Mouse (Mus musculus) forebrain, embryonic 11.5 days (tissue): ENCODE measurements at regions not wholly inside any gene's neighbourhood (a gene's known extent, or its start where the extent isn't known, plus 50 kb on each side); places are given as distances from the start of the nearest gene placed in this dataset.

ENCODE experiments used
- ATAC-seq: fragments of 200-750 bp; cut with Nextera tagmentation; replicated peaks from 2 replicates; pipeline ENCODE4 v1.8.0; 2017; ENCODE audit warnings: moderate TSS enrichment; ENCODE audit not compliant: low FRiP score
- DNase-seq: peaks from one replicate; pipeline ENCODE4 v3.0.0-alpha.2; 2017; ENCODE audit warnings: low spot score
- H3K27ac ChIP-seq: fragments of 300-500 bp; sonication (generic); 2 replicates; pipeline ENCODE4 v1.5.1; 2014; ENCODE audit warnings: low read depth, low read length
- H3K27me3 ChIP-seq: fragments of 300-500 bp; sonication (generic); 2 replicates; pipeline ENCODE4 v1.6.1; 2014; ENCODE audit warnings: mild to moderate bottlenecking, low read length, mixed read lengths; ENCODE audit not compliant: control insufficient read depth, insufficient read depth
- H3K36me3 ChIP-seq: fragments of 300-500 bp; sonication (generic); 2 replicates; pipeline ENCODE4 v1.6.1; 2014; ENCODE audit warnings: mild to moderate bottlenecking, low read length, moderate library complexity, mixed read lengths; ENCODE audit not compliant: control insufficient read depth, insufficient read depth
- H3K4me1 ChIP-seq: fragments of 300-500 bp; sonication (generic); replicated peaks from 2 replicates; pipeline ENCODE4 v1.6.1; 2014; ENCODE audit warnings: low read length, mixed read lengths; ENCODE audit not compliant: control insufficient read depth, insufficient read depth
- H3K4me2 ChIP-seq: fragments of 300-500 bp; sonication (generic); 2 replicates; pipeline ENCODE4 v1.6.1; 2014; ENCODE audit warnings: low read depth, mild to moderate bottlenecking, low read length, moderate library complexity, mixed read lengths; ENCODE audit not compliant: severe bottlenecking
- H3K4me3 ChIP-seq: fragments of 300-500 bp; sonication (generic); 2 replicates; pipeline ENCODE4 v1.5.1; 2014; ENCODE audit warnings: low read depth, low read length
- H3K9ac ChIP-seq: fragments of 300-500 bp; sonication (generic); 2 replicates; pipeline ENCODE4 v1.6.1; 2014; ENCODE audit warnings: low read length
- H3K9me3 ChIP-seq: fragments of 300-500 bp; sonication (generic); 2 replicates; pipeline ENCODE4 v1.6.1; 2016; ENCODE audit warnings: low read length, mixed read lengths; ENCODE audit not compliant: control insufficient read depth
- WGBS: fragments of 180-500 bp; shearing (Covaris S2); extraction: QIAGEN DNeasy Blood & Tissue Kit; methylation state at CpG from one replicate; pipeline ENCODE4 v1.1.7; 2014; 5-methylcytosine and 5-hydroxymethylcytosine counted together

- no peak overlapping the region for H3K9ac ChIP-seq
- ATAC-seq (no peak), DNase-seq (no peak)
- no peak overlapping the region for H3K4me2 ChIP-seq
- WGBS: 43% methylated on average over 10 of the region's 10 CpGs
- no peak overlapping the region for H3K27ac ChIP-seq
- H3K4me1 ChIP-seq: no peaks in the 10 kb centered on the region
- H3K4me3 ChIP-seq: no peak overlapping the region
- no peaks in the 10 kb centered on the region for H3K9me3 ChIP-seq
- H3K27me3 ChIP-seq: no peaks in the 10 kb centered on the region
- H3K36me3 ChIP-seq: no peaks in the 10 kb centered on the region
These were observed 147.3 kb upstream of the Cdh6 start for GRCm38 (mm10) chr15:13320599-13321348.

- Histone ChIP-seq H3K9me3 (no peaks in the 10 kb centered on the region), H3K27me3 (no peaks in the 10 kb centered on the region), H3K4me1 (no peaks in the 10 kb centered on the region), H3K36me3 (no peaks in the 10 kb centered on the region), H3K4me2 (no peak overlapping the region), H3K27ac (no peak overlapping the region), H3K4me3 (no peak overlapping the region), H3K9ac (no peak overlapping the region)
- DNase-seq: no peak
- 86% methylated on average over 6 of the region's 6 CpGs for WGBS
- no peak for ATAC-seq
These were observed 131.1 kb upstream of the Cdh6 start for GRCm38 (mm10) chr15:13304562-13304961.

- ATAC-seq: no peak
These were observed 130.0 kb upstream of the Cdh6 start for GRCm38 (mm10) chr15:13303456-13303855.

GRCm38 (mm10) chr15:13302672-13303071, 129.2 kb upstream of the Cdh6 start:
- DNase-seq (no peak), ATAC-seq (no peak)
- no peak overlapping the region for H3K27ac ChIP-seq
- H3K36me3 ChIP-seq: no peaks in the 10 kb centered on the region
- H3K9me3 ChIP-seq: no peaks in the 10 kb centered on the region
- 83% methylated on average over 6 of the region's 6 CpGs for WGBS
- H3K27me3 ChIP-seq: no peaks in the 10 kb centered on the region
- H3K4me1 ChIP-seq: no peaks in the 10 kb centered on the region
- H3K4me3 ChIP-seq: no peak overlapping the region
- H3K4me2 ChIP-seq: no peak overlapping the region
- H3K9ac ChIP-seq: no peak overlapping the region

More at GRCm38 (mm10) chr15:13303456-13303855, 130.0 kb upstream of the Cdh6 start:
- Histone ChIP-seq H3K4me3 (no peak overlapping the region), H3K4me1 (no peaks in the 10 kb centered on the region), H3K9ac (no peak overlapping the region), H3K36me3 (no peaks in the 10 kb centered on the region), H3K27ac (no peak overlapping the region), H3K9me3 (no peaks in the 10 kb centered on the region), H3K4me2 (no peak overlapping the region), H3K27me3 (no peaks in the 10 kb centered on the region)
- WGBS: 87% methylated on average over 7 of the region's 7 CpGs
- DNase-seq: no peak

GRCm38 (mm10) chr15:13296967-13297366, 123.5 kb upstream of the Cdh6 start:
- Histone ChIP-seq H3K4me2 (no peak overlapping the region), H3K9me3 (no peaks in the 10 kb centered on the region), H3K9ac (no peak overlapping the region), H3K27ac (no peak overlapping the region), H3K27me3 (no peaks in the 10 kb centered on the region), H3K36me3 (no peaks in the 10 kb centered on the region), H3K4me3 (no peak overlapping the region), H3K4me1 (no peaks in the 10 kb centered on the region)
- 72% methylated on average over 6 of the region's 6 CpGs for WGBS
- DNase-seq (no peak), ATAC-seq (no peak)

DNA sequence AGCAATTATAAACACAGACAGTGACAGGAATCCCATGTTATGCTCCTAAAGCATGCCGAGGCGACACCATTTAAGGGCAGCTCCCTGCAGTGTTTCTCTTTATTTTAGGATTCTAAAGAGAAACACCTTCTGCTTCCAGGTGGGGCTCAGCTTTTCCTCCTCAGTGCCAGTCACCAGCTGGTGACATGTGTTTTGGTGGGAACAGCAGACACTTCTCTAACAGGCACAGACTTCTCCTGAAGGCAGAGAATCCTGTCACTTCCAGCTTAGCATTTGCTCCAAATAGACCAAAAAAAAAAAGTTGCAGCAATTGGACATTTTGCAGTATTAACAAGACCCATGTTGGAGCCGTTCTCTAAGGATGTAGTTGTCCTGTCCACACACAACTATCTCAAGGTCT, 115.6 kb upstream of the Cdh6 start:
- peaks cover 7% of the 10 kb centered on the region; the same call in 1 of the 2 replicates for H3K4me1 ChIP-seq
- H3K36me3 ChIP-seq: no peaks in the 10 kb centered on the region
- ATAC-seq: no peak
- H3K9me3 ChIP-seq: no peaks in the 10 kb centered on the region
- H3K9ac ChIP-seq: no peak overlapping the region
- no peaks in the 10 kb centered on the region; the same call in 1 of the 2 replicates for H3K27me3 ChIP-seq
- DNase-seq: no peak
- H3K4me3 ChIP-seq: no peak overlapping the region
- no peak overlapping the region for H3K4me2 ChIP-seq
- no peak overlapping the region for H3K27ac ChIP-seq
- WGBS: 81% methylated on average over 3 of the region's 3 CpGs

- no peak overlapping the region for H3K27ac ChIP-seq
These were observed 114.4 kb upstream of the Cdh6 start for GRCm38 (mm10) chr15:13287878-13288277.

DNA sequence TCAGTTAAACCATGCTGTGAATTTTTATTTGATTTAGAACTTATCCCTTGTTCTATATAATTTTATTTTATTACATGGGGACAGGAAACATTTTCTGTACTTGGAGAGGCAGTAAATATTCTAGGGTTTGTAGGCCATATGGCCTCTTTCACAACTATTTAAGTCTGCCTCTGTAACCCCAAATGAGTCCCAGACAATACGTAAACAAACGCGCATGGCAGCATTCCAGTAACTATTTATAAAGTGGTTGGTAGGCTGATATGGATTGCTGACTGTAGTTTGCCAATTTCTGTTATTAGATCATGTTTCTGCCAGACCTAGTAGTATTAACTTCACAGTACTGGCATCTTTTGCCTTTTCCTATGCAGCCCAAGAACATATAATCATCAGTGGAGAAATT, 111.9 kb upstream of the Cdh6 start:
- Histone ChIP-seq H3K9ac (no peak overlapping the region), H3K4me2 (no peak overlapping the region), H3K27me3 (no peaks in the 10 kb centered on the region; the same call in 1 of the 2 replicates), H3K36me3 (no peaks in the 10 kb centered on the region), H3K27ac (no peak overlapping the region), H3K4me3 (no peak overlapping the region), H3K4me1 (peaks cover 7% of the 10 kb centered on the region; the same call in 1 of the 2 replicates), H3K9me3 (no peaks in the 10 kb centered on the region)
- no peak for DNase-seq
- WGBS: 95% methylated on average over 3 of the region's 3 CpGs
- no peak for ATAC-seq

More at GRCm38 (mm10) chr15:13287878-13288277, 114.4 kb upstream of the Cdh6 start:
- Histone ChIP-seq H3K9ac (no peak overlapping the region; the same call in 1 of the 2 replicates), H3K27me3 (no peaks in the 10 kb centered on the region; the same call in 1 of the 2 replicates), H3K36me3 (no peaks in the 10 kb centered on the region), H3K4me2 (peak overlapping the region; percentile 42; the same call in 1 of the 2 replicates), H3K9me3 (no peaks in the 10 kb centered on the region), H3K4me3 (no peak overlapping the region), H3K4me1 (peaks cover 7% of the 10 kb centered on the region; the same call in 1 of the 2 replicates)
- 24% methylated on average over 11 of the region's 11 CpGs for WGBS
- DNase-seq (peak; percentile 68), ATAC-seq (peak; percentile 79)

GRCm38 (mm10) chr15:13284219-13284618, 110.7 kb upstream of the Cdh6 start:
- no peaks in the 10 kb centered on the region for H3K9me3 ChIP-seq
- no peak overlapping the region for H3K4me3 ChIP-seq
- H3K9ac ChIP-seq: no peak overlapping the region
- H3K27me3 ChIP-seq: no peaks in the 10 kb centered on the region; the same call in 1 of the 2 replicates
- no peaks in the 10 kb centered on the region for H3K36me3 ChIP-seq
- ATAC-seq (no peak), DNase-seq (no peak)
- no peak overlapping the region for H3K27ac ChIP-seq
- H3K4me1 ChIP-seq: peaks cover 7% of the 10 kb centered on the region; the same call in 1 of the 2 replicates
- no peak overlapping the region for H3K4me2 ChIP-seq
- 88% methylated on average over 2 of the region's 2 CpGs for WGBS
